Mouse (Mus musculus) heart, postnatal 0 days (tissue): Measurements from ENCODE around the gene Timm13.

ENCODE experiments used
- CTCF ChIP-seq: IDR thresholded peaks from 2 replicates; pipeline ENCODE4 v1.5.1; 2016; ENCODE audit warnings: antibody characterized with exemption, control low read depth, low read depth
- EP300 ChIP-seq: IDR thresholded peaks from 2 replicates; pipeline ENCODE4 v1.6.1; 2016; ENCODE audit warnings: antibody characterized with exemption, low read depth

DNA sequence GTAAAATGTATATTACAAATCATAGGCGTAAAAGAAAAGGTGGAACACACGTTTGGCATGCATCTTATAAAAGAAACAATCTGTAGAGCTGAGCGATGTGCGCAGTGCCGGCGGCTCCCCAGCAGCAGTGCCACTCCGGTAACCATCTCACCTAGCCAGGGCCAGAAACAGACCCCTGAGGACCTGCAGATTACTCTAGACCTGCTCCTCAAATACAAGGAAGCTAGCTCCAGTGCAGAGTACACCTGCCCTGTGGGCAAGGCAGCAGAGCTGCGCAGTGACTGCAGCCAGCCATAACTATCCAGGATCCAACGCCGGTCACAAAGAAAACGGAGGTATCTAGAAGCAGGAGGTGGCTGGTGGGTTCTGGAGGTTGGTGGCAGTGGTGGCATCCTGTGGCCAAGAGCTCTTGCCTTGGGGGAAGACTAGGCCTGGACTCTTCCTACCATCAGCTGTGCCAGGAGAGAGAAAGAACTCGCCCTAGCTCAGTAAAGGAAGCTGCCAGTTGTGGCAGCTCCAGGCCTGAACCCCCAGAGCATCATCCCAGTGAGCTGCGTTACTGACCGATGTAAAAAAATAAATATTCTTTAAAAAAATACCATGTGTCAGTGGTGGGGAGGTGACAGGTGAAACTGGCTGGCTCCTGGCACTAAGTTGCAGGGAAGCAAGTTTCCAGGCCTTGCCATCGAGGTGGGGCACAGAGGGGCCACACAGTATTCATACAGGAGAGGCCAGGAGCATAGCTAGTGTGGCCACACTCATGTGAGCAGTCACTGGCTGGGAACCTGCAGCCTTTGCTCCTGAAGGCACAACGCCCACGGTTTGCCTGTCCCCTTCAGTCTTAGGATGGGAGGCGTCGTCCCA is 872 bp upstream of the Timm13 start:
- TF ChIP-seq CTCF = no peak
- TF ChIP-seq EP300 = no peak
